Mouse (Mus musculus) left cerebral cortex, postnatal 14 days (tissue): Measurements from ENCODE around the gene Znrf3. TPM values are rescaled to one million over a fixed set of nuclear protein-coding genes. Genes with fewer than 3 reads are reported as not detected.
"Not testable (repeated sequence)": the region's sequence is repeated elsewhere in the genome, so short reads cannot be mapped to it uniquely, and the experiment has no call there.

Experiments
- DNase-seq, 2 experiments: peaks; one replicate each; pipeline ENCODE4 v3.0.0; 2021 to 2022; ENCODE audit warnings: low spot score in 2 of 2, mixed read lengths in 1 of 2
- intact Hi-C: fragments of 180-260 bp; cut with DNase I; formaldehyde crosslinking; loops from one replicate; pipeline ENCODE4 v1.15.1; 2025
- long read RNA-seq, 2 experiments: library from polyadenylated mRNA; stranded (forward); transcript quantifications; one replicate each; pipeline ENCODE4 v2.0.0; 2021
- total RNA-seq, 2 experiments: library from RNA; stranded (reverse); gene quantifications; 2 replicates each; pipeline ENCODE4 v1.2.3; 2021

The Znrf3 gene
- 10 to 100 TPM; 22.1 to 23.9 TPM for total RNA-seq
- long read RNA-seq, experiment 1, partial matches to known transcripts: 2 of 2 reads
- long read RNA-seq, experiment 1, other reads (novel, unspliced or antisense): 0 of 2 reads
- long read RNA-seq, experiment 2: 0 reads

- intact Hi-C loops: loop anchor here (5.0 kb wide), 1 partner anchor 53 kb away; no protein-coding TSS in a partner anchor
- DNase-seq: peak; percentile 83 to 94
These were observed at the start of gene Znrf3 for GRCm38 (mm10) chr11:5444599-5445451. Gene Znrf3, minus strand, starts transcription at chr11:5444847.

- intact Hi-C loops: no loop called here
- no peak for DNase-seq
These were observed 49.2 kb upstream of the Znrf3 start for GRCm38 (mm10) chr11:5493869-5494268.

- DNase-seq: no peak
- intact Hi-C loops: no loop called here
These were observed 47.3 kb upstream of the Znrf3 start for GRCm38 (mm10) chr11:5491912-5492311.

DNA sequence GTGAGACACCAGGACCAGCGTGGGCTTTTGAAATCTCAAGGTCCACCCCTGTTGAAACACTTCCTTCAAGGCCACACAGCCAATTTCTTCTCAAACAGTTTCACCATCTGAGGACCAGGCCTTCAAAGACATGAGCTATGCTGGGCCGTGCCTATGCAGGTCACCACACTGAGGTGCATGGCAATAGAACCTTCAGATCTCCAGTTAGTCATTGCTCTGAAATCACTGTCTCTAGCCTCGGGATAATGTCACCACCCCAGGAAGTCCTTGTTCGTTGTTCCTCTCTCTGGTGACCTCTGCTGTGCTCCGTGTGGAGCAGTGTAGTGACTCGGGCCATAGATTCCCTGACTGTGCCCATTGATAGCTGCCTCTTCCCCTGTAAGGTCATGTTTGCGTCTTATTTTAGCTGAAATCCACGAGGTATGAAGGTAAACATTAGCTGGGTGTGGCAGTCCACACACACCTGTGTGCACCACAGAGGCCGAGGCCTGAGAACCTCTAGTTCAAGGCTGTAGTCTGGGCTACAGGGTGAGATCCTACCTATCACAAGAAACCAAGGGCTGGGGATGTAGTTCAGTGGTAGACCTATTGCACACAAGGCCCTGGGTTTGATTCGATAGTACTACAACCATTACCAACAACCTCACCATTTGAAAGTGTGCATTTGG, 46.5 kb upstream of the Znrf3 start:
- no peak for DNase-seq
- intact Hi-C loops: no loop called here

DNA sequence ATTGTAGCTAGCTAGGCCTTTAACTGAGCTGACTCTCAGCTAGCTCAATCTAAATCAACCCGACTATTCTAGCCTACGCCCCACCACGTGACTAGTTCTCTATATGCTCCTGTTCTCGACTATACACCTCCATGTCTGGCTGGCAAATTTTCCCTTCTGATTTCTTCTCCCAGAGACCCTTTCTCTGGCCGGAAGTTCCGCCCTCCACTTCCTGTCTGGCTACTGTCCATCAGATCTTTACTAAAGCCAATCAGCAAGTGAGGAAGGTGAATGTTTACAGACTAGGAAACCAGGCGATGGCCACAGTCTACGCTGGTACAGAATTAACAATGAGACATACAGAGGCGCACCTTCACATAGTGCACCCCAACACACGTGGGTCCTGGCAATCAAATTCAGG, 44.8 kb upstream of the Znrf3 start:
- intact Hi-C loops: loop anchor here (5.0 kb wide), 1 partner anchor 33 kb away; the partner anchor contains the start of gene Xbp1
- not testable (repeated sequence) for DNase-seq

DNA sequence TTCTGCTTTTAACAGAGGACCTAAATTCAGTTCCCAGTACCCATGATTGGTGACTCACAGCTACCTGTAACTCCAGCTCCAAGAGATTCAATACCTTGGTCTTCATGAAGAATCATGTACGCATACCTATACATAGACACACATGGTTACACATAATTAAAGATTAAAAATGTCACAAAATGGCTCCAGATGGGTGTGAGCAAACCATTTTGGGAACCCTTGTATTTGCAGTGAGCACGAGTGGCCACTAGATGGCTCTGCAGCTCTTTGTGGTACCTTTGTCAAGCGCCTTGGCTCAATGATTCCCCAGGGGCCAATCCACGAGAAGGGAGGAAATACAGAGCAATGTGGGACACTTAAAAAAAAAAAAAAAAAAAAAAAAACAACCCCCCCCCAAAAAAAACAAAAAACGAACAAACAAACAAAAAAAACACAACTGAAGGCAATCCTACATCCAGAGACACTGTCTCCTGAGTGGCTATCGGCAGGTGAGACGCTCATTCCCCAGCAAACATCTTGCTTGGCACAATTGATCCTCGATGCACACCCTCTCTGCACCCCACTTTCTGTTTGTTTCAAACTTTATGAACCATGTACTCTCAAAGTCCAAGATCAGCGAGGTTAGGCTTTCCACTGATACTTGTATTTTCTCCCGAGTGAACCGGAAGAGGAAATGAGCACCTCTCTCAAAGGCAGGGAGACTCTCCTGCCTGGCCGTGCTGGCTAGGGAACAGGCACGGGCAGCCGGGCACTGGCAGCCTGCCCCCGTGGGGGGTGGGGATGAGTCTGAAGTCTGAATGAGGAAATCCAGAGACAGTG, 40.8 kb upstream of the Znrf3 start:
- intact Hi-C loops: loop anchor here (2.0 to 5.0 kb wide), 3 partner anchors 37 to 207 kb away; partner anchors contain the start of gene Xbp1
- DNase-seq: peak; percentile 91 to 92

GRCm38 (mm10) chr11:5482581-5482980, 37.9 kb upstream of the Znrf3 start:
- DNase-seq: no peak
- intact Hi-C loops: no loop called here

- DNase-seq: no peak
- intact Hi-C loops: no loop called here
These were observed 34.2 kb upstream of the Znrf3 start for GRCm38 (mm10) chr11:5478831-5479230.

DNA sequence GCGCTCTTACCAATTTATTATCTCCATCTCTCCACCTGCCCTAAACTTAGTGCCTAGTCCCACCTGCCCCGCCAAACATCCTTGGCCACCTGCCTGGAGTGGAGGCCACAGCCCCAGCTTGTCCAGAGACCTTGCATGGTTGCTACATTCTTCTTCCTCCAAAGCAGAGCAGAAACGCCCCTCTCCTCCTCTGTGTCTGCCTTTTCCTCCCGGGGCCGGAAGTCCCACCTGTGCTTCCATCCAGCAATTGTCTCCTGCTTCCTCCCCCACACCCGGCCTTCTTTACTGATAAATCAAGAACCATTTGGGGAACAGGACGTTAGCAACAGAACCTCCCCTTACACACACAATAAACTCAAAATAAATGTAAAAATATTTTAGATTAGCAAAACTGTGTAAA, 33.5 kb upstream of the Znrf3 start:
- no peak for DNase-seq
- intact Hi-C loops: no loop called here

GRCm38 (mm10) chr11:5476806-5477205, 32.2 kb upstream of the Znrf3 start:
- DNase-seq: no peak
- intact Hi-C loops: no loop called here

DNA sequence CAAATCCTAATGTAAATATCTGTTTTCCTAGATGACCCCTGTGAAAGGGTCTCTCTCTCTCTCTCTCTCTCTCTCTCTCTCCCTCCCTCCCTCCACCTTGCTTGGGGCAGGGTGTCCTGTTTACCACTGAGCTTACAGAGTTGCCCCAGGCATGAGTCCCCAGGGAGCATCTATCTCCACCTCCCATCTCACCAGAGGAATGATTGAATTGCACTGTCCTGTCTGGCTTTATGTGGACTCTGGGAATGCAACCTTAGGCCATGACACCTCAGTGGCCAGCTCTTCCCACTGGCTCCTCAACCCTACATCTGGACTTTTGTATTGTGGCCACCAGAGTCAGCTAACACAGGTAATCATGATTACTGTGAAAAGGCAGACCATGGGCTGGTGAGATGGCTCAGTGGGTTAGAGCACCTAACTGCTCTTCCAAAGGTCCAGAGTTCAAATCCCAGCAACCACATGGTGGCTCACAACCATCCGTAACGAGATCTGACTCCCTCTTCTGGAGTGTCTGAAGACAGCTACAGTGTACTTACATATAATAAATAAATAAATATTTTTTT, 31.0 kb upstream of the Znrf3 start:
- intact Hi-C loops, DNase-seq: not testable (repeated sequence)

DNA sequence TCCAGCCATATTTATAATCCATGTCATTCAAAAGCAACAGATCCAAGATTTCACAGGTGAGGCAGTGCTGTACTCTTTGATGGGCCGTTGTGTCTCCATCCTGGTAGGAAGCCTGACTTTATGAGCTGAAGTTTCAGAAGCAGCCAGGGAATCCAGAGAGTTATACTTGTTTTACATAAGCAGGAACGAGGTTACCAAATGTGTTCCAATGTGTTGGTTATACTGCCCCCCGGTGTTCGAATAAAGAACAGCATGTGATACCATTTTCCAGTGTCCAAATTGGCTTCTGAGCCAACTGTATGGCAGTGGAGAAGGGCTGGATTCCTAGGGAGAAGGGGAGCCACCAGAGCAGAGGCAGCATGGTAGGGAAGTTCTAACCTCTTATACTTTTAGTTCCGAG, 29.5 kb upstream of the Znrf3 start:
- intact Hi-C loops: loop anchor here (1.0 to 5.0 kb wide), 3 partner anchors 184 to 357 kb away; no protein-coding TSS in a partner anchor
- peak; percentile 63 to 83 for DNase-seq

DNA sequence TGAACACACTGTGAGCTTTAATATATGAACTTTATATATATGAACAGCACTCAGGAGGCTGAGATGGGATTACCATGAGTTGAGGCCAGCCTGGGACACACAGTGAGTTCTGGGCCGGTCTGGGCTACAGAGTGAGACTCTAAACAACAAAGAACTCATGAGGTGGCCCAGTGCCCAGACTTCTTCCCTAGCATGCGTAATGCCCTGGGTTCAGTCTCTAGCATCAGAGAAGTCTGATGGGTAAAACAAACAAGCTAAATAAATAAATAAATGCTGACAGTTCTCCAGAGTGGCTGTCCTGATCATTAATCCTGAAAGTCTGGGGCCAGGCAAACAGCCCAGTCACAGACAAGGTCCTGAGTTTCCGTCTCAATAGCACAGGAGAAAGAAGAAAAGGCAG, 25.4 kb upstream of the Znrf3 start:
- peak in 1 of 2 experiments; percentile 23 for DNase-seq
- intact Hi-C loops: loop anchor here (5.0 kb wide), 2 partner anchors 288 to 353 kb away; no protein-coding TSS in a partner anchor

DNA sequence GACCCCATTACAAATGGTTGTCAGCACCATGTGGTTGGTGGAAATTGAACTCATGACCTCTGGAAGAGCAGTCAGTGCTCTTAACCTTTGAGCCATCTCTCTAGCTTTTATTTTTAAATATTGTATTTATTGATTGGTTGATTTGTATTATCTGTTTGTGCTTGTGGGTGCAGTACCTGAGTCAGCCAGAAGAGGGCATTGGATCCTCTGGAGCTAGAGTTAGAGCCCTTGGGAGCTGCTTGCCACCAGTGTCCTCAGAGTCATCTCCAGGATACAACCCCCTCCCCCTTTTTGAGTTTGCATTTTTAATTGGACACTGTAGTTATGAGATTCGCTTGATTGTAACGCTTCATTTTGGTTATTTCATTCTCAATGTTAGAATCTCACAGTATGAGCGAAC, 24.4 kb upstream of the Znrf3 start:
- intact Hi-C loops: no loop called here
- DNase-seq: peak; percentile 36 to 45

- intact Hi-C loops: no loop called here
- DNase-seq: no peak
These were observed 23.8 kb upstream of the Znrf3 start for GRCm38 (mm10) chr11:5468471-5468870.

- intact Hi-C loops: loop anchor here (5.0 kb wide), 1 partner anchor 160 kb away; no protein-coding TSS in a partner anchor
- no peak for DNase-seq
These were observed 7.3 kb upstream of the Znrf3 start for GRCm38 (mm10) chr11:5451923-5452322.

DNA sequence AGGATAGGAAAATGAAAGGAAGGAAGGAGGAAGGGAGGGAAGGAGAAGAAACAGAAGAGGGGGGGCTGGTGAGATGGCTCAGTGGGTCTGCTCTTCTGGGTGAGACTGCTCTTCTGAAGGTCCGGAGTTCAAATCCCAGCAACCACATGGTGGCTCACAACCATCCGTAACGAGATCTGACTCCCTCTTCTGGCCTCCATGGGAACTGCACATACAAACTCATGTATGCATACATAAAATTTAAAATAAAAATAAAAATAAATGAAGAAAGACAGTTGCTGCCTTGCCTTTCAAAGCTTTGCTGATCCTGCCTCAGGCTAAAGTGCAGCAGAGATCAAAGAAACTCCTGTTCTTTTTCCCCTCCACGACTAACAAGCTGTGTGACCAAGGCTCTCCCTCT, 6.7 kb upstream of the Znrf3 start:
- intact Hi-C loops: loop anchor here (5.0 kb wide), 1 partner anchor 159 kb away; no protein-coding TSS in a partner anchor
- DNase-seq: no peak

DNA sequence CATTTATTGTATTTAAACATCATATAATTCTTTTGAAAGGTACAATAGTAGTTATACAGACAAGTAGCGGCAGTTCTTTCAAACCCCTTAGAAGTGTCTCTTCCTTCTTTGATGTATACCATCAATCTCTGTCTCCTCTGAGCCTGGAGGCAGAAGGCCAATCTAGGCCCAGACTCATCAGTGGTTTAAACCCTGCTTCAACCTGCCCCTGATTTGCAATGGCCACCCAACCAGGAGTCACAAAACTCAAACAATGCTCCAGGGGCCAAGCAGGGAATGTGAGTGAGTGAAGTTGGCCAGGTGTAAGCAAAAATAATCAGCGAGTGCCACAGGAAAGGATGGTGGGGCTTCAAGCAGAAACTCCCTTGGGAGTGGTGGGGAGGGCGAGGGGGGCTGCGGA, 6.1 kb upstream of the Znrf3 start:
- intact Hi-C loops: loop anchor here (5.0 kb wide), 1 partner anchor 158 kb away; no protein-coding TSS in a partner anchor
- no peak for DNase-seq

GRCm38 (mm10) chr11:5445452-5445953, 856 bp upstream of the Znrf3 start:
- intact Hi-C loops: no loop called here

More at GRCm38 (mm10) chr11:5445452-5445953, 856 bp upstream of the Znrf3 start:
- DNase-seq: no peak
